Mouse (Mus musculus) ES-E14 (cell line): Measurements from ENCODE around the gene Cradd.

Experiments used
- CHD2 ChIP-seq: IDR thresholded peaks from 2 replicates; pipeline ENCODE4 v1.6.1; 2014; ENCODE audit warnings: mild to moderate bottlenecking, low read depth, low read length, inconsistent platforms
- MAFK ChIP-seq: IDR thresholded peaks from 2 replicates; pipeline ENCODE4 v1.6.1; 2014; ENCODE audit warnings: mild to moderate bottlenecking, low read depth, low read length, inconsistent platforms; ENCODE audit not compliant: insufficient read depth
- ZNF384 ChIP-seq: IDR thresholded peaks from 2 replicates; pipeline ENCODE4 v1.6.1; 2012; ENCODE audit warnings: low read depth, low read length, inconsistent platforms

DNA sequence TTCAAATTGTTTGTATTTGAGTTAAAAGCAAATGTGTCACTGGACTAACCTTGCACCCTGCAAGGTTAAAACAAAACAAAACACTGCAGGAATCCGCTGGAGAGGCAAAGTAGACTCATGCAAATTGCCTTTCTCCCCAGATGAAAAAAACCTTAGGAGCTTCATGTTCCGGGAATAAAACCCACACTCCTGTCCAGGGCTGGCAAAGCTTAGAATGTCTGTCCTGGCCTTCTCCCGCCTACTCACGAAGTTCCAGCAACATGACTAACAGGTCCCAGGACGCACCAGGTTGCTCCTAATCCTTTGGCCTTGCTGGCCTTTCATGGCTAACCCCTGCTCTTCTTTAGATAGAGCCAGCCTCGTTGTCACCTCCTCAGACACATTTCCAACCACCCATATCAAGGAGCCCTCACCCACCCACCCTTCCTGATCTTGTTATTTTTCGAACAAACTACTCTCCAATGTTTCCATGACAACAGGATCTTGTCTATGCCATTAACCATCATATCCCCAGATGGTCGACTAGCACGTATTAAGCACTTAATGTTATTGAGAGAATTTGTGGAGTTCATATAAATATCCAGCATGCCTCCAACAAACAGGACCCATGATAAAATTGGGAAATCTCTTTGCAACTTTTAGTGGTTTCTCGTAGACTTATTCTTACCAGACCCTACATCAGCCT is 65.3 kb downstream of the Cradd start:
- TF ChIP-seq ZNF384 = no peak
- no peak for TF ChIP-seq CHD2
- TF ChIP-seq MAFK = no peak
